Mouse (Mus musculus): Measurements from ENCODE around the gene Cblb. TPM values are rescaled to one million over a fixed set of nuclear protein-coding genes. Genes with fewer than 3 reads are reported as not detected.

The Cblb gene
- polyA plus RNA-seq, 1 experiment = 1.2 TPM

- H3K36me3 ChIP-seq (replicated peaks; ENCODE audit: low read length) = peaks cover 30% of the 10 kb centered on the region
- no peaks in the 10 kb centered on the region for H3K27me3 ChIP-seq (replicated peaks)
- H3K4me1 ChIP-seq = peaks cover 24% of the 10 kb centered on the region
- H3K9me3 ChIP-seq = no peaks in the 10 kb centered on the region
- H3K4me3 ChIP-seq (replicated peaks) = no peak overlapping the region
- TF ChIP-seq GATA1 (IDR thresholded peaks at IDR 0.05; ENCODE audit: borderline replicate concordance, low read length) (no peak), FLI1 (IDR thresholded peaks at IDR 0.05; ENCODE audit: low read length) (no peak)
These were observed 112.1 kb downstream of the Cblb start for GRCm38 (mm10) chr16:52143101-52143500.

GRCm38 (mm10) chr16:52143818-52144217, 112.8 kb downstream of the Cblb start:
- TF ChIP-seq GATA1 (IDR thresholded peaks at IDR 0.05; ENCODE audit: borderline replicate concordance, low read length) (no peak), FLI1 (IDR thresholded peaks at IDR 0.05; ENCODE audit: low read length) (no peak)
- no peaks in the 10 kb centered on the region for H3K27me3 ChIP-seq (replicated peaks)
- peaks cover 24% of the 10 kb centered on the region for H3K4me1 ChIP-seq
- no peaks in the 10 kb centered on the region for H3K9me3 ChIP-seq
- peaks cover 34% of the 10 kb centered on the region for H3K36me3 ChIP-seq (replicated peaks; ENCODE audit: low read length)
- no peak overlapping the region for H3K4me3 ChIP-seq (replicated peaks)

GRCm38 (mm10) chr16:52144792-52145191, 113.8 kb downstream of the Cblb start:
- H3K9me3 ChIP-seq = no peaks in the 10 kb centered on the region
- peaks cover 30% of the 10 kb centered on the region for H3K36me3 ChIP-seq (replicated peaks; ENCODE audit: low read length)
- TF ChIP-seq GATA1 (IDR thresholded peaks at IDR 0.05; ENCODE audit: borderline replicate concordance, low read length) (no peak), FLI1 (IDR thresholded peaks at IDR 0.05; ENCODE audit: low read length) (no peak)
- H3K4me3 ChIP-seq (replicated peaks) = peak overlapping the region; percentile 53
- no peaks in the 10 kb centered on the region for H3K27me3 ChIP-seq (replicated peaks)
- H3K4me1 ChIP-seq = peaks cover 24% of the 10 kb centered on the region

- H3K9me3 ChIP-seq = no peaks in the 10 kb centered on the region
- no peaks in the 10 kb centered on the region for H3K27me3 ChIP-seq (replicated peaks)
- peaks cover 24% of the 10 kb centered on the region for H3K4me1 ChIP-seq
- TF ChIP-seq FLI1 (IDR thresholded peaks at IDR 0.05; ENCODE audit: low read length) = no peak
- no peak for TF ChIP-seq GATA1 (IDR thresholded peaks at IDR 0.05; ENCODE audit: borderline replicate concordance, low read length)
- no peak overlapping the region for H3K4me3 ChIP-seq (replicated peaks)
- H3K36me3 ChIP-seq (replicated peaks; ENCODE audit: low read length) = peaks cover 30% of the 10 kb centered on the region
These were observed 114.5 kb downstream of the Cblb start for GRCm38 (mm10) chr16:52145552-52145951.

- H3K36me3 ChIP-seq (replicated peaks; ENCODE audit: low read length) = peaks cover 23% of the 10 kb centered on the region
- H3K4me3 ChIP-seq (replicated peaks) = no peak overlapping the region
- no peaks in the 10 kb centered on the region for H3K27me3 ChIP-seq (replicated peaks)
- peaks cover 24% of the 10 kb centered on the region for H3K4me1 ChIP-seq
- TF ChIP-seq FLI1 (IDR thresholded peaks at IDR 0.05; ENCODE audit: low read length) = no peak
- no peaks in the 10 kb centered on the region for H3K9me3 ChIP-seq
These were observed 116.1 kb downstream of the Cblb start for GRCm38 (mm10) chr16:52146976-52147696.

- no peak for TF ChIP-seq GATA1 (IDR thresholded peaks at IDR 0.05; ENCODE audit: borderline replicate concordance, low read length)
- no peak for TF ChIP-seq FLI1 (IDR thresholded peaks at IDR 0.05; ENCODE audit: low read length)
- Histone ChIP-seq H3K27me3 (replicated peaks) (no peaks in the 10 kb centered on the region), H3K9me3 (no peaks in the 10 kb centered on the region), H3K4me3 (replicated peaks) (no peak overlapping the region), H3K4me1 (peaks cover 22% of the 10 kb centered on the region), H3K36me3 (replicated peaks; ENCODE audit: low read length) (peaks cover 25% of the 10 kb centered on the region)
These were observed 117.0 kb downstream of the Cblb start for GRCm38 (mm10) chr16:52148041-52148440.

- TF ChIP-seq GATA1 (IDR thresholded peaks at IDR 0.05; ENCODE audit: borderline replicate concordance, low read length) (no peak), FLI1 (IDR thresholded peaks at IDR 0.05; ENCODE audit: low read length) (no peak)
These were observed 118.2 kb downstream of the Cblb start for GRCm38 (mm10) chr16:52149135-52149769.

GRCm38 (mm10) chr16:52155030-52155696, 124.1 kb downstream of the Cblb start:
- Histone ChIP-seq H3K4me1 (no peaks in the 10 kb centered on the region), H3K9me3 (no peaks in the 10 kb centered on the region), H3K36me3 (replicated peaks; ENCODE audit: low read length) (peaks cover 35% of the 10 kb centered on the region), H3K27me3 (replicated peaks) (no peaks in the 10 kb centered on the region), H3K4me3 (replicated peaks) (no peak overlapping the region)
- TF ChIP-seq FLI1 (IDR thresholded peaks at IDR 0.05; ENCODE audit: low read length) = no peak
- TF ChIP-seq GATA1 (IDR thresholded peaks at IDR 0.05; ENCODE audit: borderline replicate concordance, low read length) = no peak

More at GRCm38 (mm10) chr16:52149135-52149769, 118.2 kb downstream of the Cblb start:
- Histone ChIP-seq H3K4me1 (peaks cover 12% of the 10 kb centered on the region), H3K4me3 (replicated peaks) (no peak overlapping the region), H3K36me3 (replicated peaks; ENCODE audit: low read length) (peaks cover 23% of the 10 kb centered on the region), H3K27me3 (replicated peaks) (no peaks in the 10 kb centered on the region), H3K9me3 (no peaks in the 10 kb centered on the region)

- TF ChIP-seq FLI1 (IDR thresholded peaks at IDR 0.05; ENCODE audit: low read length) = no peak
- TF ChIP-seq GATA1 (IDR thresholded peaks at IDR 0.05; ENCODE audit: borderline replicate concordance, low read length) = no peak
- Histone ChIP-seq H3K9me3 (no peaks in the 10 kb centered on the region), H3K4me1 (no peaks in the 10 kb centered on the region), H3K36me3 (replicated peaks; ENCODE audit: low read length) (peaks cover 25% of the 10 kb centered on the region), H3K27me3 (replicated peaks) (no peaks in the 10 kb centered on the region), H3K4me3 (replicated peaks) (no peak overlapping the region)
These were observed 129.0 kb downstream of the Cblb start for GRCm38 (mm10) chr16:52159958-52160504.

All from megakaryocyte, embryonic 14.5 days (primary cell).